Mouse (Mus musculus) T-cell, adult 2 months (primary cell): Measurements from ENCODE around the gene Gm49388.

ENCODE experiments used
- DNase-seq: peaks from one replicate; pipeline ENCODE4 v3.0.0; 2022; ENCODE audit warnings: low spot score

The Gm49388 gene

DNA sequence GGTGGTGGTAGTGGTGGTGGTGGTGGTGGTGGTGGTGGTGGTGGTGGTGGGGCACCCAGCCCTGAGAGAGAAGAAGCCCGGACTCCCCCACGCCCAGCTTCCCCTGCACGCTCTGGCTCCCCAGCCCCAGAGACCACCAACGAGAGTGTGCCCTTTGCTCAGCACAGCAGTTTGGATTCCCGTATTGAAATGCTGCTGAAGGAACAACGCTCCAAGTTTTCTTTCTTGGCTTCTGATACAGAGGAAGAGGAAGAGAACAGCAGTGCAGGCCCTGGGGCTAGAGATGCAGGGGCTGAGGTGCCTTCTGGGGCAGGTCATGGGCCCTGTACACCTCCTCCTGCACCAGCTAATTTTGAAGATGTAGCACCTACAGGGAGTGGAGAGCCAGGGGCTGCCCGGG, at the start of gene Gm49388:
TSS of gene Gm49388 (plus strand) at position 301 of the 400 bp plus-strand sequence.
- no peak for DNase-seq

DNA sequence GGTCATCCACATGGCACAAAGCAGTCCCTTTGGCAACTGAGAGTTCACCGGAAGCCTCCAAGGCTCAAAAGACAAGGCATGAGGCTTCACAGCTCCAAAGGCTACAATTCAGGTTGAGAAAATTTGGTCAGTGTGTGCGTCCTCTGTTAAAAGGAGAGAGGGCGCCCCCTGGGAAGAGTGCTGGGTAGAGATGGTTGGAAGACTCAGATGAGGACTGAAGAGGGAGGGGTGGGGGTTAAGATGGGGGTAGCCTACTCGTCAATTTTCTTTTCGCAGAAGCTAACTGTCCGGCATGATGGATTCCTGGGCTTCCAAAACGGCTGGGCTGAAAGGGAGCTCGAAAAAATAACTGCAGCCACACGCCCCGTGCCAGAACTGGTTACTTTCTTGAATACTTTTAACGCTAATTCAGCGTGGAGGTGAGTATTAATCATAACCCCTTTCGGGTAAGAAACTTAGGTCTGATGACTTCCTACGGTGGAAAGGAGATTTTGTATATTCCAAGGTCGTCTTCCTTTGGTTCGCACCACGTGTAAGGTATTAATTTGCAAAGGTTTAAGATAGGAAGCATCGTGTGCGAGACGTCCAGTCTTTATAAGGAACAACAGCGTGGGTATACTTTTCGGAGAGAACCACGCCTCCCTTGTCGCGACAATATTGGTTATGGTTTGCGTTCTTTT, 40.9 kb upstream of the Gm49388 start, which contains the start of gene Fbxl19:
TSS of gene Fbxl19 (plus strand) at position 178 of the 680 bp plus-strand sequence.
- peak; percentile 59 for DNase-seq

DNA sequence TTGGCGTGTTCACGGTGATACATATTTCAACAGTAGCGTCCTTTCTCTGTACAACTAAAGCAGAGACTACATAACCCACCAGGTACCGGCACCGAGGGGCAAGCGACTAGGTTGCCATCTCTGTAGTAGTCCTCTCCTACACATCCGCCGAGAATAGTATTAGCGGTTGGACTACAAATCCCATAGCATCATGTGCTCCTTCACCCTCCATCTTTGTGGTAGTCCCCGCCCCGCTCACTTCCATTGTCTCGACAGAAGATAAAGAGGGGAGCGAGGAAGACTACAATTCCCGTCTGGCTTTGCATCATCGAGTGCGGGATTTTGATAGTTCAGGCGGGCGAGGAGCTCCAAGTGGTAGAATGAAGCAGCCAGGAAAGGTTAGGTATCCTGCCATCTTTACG, 40.2 kb upstream of the Gm49388 start:
- peak; percentile 92 for DNase-seq

DNA sequence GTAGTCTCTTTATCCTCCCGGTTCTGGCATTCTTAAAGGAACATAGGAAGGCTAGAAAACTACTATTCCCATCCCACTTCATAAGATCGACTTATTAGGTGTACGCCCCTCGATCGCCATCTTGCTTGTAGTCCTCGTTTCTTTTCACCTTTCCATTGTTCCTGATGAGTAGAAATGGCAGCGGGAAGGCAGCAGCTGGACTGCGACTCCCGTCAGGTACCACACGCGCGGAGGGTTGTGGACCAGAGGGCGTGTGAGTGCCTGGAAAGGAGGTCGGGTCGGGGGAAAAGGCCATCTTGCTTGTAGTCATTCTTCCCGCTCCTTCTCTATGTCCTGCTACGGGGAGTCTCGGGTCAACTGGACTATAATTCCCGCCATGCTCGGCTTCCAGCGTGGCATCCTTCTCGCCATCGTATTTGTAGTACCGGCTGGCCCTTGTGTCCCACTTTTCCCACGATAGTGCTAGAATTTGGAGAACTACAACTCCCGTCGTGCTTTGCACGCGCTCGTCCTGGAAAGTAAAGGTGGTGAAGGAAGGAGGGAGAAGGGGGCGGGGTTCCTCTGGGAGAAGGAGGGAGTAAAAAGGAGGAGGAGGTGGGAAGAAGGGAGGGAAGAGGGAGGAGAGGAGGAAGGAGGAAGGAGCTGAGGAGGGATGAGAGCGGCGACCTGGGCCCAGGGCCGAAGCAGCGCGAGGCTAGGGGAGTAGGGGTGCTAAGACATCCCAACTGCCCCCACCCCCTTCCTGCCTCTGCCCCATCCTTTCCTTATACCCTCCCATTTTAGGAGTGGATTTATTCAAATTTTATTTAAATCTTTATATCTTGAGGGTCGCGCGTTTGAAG, 39.5 kb upstream of the Gm49388 start:
- peak; percentile 73 for DNase-seq

DNA sequence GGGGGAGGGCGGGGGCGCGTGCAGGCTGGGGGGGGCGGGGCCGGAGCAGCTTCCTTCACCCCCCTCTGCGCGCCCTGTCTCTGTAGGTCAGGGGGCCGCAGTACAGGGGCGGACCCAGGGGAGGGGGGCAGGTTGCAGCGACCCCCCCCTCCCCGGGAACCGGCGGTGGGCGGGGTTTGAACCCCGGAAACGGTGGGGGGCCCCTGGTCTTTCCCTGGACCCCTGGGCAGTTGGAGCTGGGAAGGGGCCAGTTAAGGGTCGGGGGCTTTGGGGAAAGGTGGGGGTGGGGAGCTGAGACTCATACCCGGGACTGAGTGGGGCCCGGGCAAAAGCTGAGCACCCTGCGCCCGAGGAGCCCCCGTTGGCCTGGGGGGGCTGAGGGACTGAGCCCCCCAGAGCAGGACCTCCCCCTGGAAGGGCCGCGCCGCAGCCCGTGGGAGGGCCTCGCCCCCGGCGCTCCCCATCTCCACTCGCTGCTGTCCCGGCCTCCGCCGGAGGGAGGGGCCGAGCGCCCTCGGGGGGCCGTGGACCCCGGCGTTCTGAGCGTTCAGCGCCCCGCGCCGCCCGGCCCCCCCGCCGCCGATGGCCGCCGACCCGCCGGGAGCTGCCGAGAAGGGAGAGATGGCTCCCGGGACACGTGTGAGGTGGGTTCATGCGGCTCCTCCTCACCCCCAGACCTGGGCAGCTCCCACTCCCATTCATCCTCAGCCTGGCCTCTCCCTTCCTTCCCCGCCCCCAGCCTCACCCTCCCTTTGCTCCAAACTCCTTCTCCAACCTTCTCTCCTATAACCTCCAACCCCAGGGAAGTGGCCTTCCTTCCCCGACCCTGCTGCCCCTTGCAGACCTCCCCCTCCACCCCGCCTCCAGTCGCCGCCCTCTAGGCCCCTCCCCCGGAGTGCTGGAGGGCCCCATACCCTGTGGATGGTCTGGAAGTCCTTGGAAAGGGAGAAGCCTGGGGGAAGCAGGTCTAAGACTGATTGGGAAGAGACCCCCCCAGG, 38.6 kb upstream of the Gm49388 start:
- no peak for DNase-seq

DNA sequence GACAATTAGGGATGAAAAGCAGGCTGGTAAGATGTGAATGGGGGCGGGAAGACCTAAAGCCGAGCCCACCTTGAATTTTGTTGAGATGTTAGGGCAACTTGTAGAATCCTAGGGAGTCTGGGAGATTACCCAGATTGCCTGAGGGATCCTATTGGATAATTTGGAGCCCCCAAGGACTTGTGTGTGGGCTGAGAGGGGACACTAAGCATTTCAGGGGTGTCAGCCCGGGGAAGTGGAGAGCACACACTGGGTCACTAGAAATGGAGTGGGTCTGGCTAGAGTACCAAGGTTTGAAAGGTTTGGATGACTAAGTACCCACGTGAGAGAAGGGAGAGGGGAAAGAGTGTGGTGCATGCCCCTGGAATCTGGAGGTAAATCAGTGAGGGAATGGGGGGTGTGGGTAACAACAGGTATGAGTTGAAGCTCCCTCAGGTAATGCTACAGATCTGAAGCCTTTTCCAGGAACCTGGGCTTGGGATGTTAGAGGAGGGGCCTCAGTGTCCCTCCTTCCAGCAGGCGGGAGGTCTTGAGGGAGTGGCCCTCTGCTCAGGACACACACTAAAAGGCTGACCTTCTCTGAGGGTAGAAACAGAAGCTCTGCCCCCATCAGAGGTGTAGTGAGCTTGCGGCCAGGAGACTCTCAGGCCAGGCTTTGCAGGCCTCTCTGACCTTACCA, 37.7 kb upstream of the Gm49388 start:
- DNase-seq, result no peak

DNA sequence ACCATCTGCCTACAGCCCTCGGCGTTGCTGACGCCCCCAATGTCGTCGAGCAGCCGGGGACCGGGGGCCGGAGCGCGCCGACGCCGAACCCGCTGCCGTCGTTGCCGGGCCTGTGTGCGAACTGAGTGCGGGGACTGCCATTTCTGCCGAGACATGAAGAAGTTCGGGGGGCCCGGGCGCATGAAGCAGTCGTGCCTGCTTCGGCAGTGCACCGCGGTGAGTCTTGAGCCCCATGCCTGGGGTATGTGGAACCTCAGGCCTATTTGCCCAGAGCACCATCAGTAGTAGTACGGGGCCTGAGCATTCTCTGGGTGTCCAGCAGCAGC, 37.2 kb upstream of the Gm49388 start:
- DNase-seq, result no peak

DNA sequence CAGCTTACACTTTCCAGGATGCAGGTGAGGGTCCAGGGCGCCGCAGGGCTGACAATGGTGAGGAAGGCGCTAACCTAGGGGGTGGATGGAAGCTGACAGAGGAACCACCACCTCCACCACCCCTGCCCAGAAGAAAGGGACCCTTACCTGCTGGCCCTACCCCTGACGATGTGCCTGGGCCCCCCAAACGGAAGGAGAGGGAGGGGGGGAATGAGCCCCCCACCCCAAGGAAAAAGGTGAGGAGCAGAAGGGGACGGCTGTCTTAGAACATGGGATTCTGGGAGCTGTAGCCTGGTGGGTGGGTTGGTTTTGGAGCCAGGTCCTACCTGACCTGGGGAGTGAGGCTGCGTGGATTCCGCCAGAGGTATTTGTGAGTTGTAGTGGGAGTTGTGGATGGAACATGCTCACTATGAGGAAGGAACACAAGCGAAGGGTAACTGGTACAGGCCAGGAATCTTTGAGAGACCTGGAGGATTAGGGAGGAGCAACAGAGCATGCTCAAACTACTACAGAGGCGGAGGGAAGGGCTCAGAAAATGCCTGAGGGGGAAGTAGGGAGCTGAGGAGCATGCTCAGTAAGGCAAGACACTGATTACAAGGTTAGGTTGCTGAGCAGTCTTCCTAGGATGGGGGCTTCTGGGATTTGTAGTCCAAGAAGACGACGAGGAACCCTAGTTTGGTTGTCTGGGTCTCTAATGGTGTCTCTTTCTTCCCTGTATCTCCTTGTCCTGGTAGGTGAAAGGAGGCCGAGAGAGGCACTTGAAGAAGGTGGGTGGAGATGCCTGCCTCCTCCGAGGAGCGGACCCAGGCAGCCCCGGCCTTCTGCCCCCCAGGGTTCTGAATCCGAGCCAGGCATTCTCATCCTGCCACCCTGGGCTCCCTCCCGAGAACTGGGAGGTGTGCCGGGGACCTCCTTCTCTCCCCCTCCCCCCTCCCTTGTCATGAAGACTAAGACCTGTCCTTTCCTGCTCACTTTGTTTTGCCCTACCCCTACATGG, 35.0 kb upstream of the Gm49388 start:
- no peak for DNase-seq

DNA sequence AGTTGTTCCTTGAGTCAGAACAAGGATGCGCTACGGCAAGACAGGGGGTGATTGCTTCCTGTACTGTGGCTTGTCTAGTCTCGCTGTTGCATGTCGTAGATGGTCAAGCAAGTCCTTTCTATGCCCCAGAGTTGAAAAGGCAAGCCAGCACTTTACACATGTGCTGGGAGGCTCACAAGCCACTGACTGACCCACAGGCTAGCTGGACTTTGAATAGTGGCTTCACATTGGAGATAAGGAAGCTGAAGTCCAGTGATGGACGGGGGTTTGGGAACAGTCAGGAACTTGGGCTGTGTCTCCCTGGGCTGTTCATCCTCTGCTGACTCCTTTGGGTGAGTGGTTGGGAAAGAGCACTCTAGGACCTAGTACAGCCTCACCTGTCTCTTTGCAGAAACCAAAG, 33.8 kb upstream of the Gm49388 start:
- DNase-seq, result no peak

DNA sequence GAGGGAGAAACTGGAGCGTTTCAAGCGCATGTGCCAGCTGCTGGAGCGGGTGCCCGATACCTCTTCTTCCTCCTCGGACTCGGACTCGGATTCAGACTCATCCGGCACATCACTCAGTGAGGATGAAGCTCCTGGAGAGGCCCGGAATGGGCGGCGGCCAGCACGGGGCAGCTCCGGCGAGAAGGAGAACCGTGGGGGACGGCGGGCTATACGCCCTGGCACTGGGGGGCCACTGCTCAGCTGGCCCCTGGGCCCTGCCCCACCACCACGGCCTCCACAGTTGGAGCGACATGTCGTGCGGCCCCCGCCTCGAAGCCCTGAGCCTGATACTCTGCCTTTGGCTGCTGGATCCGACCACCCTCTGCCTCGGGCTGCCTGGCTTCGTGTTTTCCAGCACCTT, 33.3 kb upstream of the Gm49388 start:
- DNase-seq, result no peak

DNA sequence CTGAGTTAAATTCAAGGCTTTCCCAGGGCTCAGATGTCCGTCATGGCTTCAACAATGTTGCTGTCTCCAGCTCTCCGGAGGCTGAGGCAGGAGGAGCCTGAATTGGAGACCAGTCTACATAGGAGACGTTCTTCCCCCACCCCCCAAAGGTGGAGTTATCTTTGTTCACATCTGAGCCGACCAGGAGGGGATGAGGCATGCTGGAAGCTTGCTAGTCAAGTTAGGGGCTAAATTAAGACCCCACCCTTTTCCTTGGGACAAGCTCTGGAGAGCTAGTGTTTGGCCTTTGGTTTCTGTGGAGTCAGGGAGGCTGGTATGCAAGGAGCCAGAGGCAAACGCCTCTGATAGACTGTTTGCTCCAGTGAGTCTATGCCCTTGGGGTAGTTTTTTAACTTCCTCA, 32.2 kb upstream of the Gm49388 start:
- no peak for DNase-seq

DNA sequence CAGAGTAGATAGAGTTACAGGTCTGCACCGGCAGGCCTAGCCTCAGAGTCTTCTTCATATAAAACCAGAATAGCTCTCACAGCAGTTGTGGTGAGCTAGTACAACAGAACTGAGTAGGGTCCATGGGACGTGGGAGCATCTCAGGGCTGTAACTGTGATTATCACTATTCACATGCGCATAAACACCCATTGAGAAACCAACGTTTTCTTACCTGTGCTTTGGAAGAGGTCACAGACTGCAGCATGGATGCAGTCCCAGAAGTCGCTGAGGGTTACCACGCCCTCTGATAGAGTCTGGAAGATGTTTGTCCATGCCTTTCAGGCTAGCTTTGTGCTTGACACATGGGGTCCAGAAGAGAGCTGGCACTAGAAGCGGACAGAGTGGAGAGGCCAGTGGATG, 31.7 kb upstream of the Gm49388 start:
- DNase-seq, result no peak

DNA sequence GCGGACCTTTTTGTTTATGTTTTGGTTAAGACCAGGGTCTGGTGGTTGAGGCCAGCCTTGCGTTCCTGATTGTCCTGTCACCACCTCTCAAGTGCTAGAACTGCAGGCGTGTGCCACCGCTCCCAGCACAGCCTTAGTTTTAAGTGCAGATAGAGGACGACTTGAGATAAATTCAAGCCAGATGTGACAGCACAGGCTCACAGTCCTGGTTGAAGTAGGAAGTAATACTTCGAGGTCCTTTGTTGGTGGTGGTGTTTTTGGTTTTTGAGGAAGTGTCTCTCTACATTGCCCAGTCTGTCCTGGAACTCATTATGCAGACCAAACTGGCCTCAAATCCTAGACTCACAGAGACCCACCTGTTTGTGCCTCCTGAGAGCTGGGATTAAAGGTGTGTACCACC, 25.7 kb upstream of the Gm49388 start:
- DNase-seq, result no peak

DNA sequence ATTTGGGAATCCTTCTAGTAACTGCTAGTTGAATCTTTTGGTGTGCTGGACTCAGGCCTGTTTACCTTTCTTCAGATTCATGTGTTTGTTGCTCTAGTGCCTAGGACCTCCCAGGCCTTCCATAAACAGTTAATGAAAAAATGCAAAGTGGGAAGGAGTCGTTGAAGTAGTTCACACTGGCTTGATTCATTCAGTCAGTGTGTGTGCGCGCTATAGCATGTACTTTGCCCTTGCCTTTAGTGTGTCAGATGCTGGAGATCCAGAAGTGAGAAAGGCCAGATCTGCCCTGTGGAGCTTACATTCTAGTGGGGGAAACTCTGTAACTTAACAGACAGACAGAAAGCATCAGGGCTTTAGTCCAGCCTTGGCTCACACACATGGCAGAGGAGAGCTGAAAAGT, 24.9 kb upstream of the Gm49388 start:
- DNase-seq, result no peak

DNA sequence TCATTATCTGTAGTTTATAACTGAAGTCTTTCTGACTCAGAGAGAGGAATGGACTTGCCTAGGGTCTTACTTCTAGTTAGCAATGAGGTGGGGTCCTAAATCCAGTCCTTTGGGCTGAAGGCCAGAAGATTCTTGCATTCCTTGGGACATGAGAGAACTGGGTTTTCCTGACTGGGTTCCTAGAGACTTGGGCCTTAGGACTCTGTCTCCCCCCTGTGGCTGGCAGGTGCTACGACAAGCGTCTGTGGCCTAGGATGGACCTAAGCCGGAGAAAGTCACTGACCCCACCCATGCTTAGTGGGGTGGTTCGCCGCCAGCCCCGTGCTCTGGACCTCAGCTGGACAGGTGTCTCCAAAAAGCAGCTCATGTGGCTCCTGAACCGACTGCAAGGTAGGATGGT, 24.4 kb upstream of the Gm49388 start:
- DNase-seq, result peak; percentile 42

DNA sequence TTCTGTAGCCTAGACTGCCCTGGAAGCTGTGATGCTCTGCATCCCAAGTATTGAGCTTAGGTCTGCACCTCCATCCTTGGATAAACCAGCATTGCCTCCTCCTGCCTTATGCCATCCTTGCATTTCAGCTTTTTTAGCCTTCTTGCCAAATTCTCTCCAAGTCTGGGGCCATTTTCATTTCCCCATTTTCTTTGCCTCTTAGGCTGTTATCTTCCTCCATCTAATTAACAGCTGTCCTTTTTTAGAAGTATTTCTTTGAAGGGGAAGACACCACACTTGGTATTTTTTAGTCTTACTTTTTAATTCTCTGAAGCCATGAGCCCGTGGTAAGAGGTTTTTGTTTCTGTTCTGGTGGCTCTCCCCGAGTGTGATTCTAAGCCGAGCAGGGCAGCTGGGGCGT, 21.8 kb upstream of the Gm49388 start:
- no peak for DNase-seq

DNA sequence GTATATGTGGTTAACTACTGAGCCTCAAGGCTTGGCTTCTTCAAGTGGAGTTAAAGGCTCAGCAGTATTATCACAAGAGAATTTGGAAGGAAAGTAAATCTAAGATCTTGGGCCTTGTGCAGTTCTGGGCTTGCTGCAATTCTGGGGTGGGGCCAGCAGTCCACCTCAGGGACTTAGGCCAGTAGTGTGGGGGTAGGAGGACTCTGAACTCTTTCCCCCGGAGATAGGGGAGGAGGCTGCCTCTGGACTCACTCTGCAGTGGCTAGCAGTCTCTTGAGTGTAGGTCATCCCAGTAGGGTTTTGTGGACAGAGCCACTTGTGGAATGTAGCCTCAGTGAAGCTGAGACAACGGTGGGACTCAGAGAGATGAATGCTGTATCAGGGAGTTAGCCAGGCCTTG, 19.7 kb upstream of the Gm49388 start:
- DNase-seq, result no peak

DNA sequence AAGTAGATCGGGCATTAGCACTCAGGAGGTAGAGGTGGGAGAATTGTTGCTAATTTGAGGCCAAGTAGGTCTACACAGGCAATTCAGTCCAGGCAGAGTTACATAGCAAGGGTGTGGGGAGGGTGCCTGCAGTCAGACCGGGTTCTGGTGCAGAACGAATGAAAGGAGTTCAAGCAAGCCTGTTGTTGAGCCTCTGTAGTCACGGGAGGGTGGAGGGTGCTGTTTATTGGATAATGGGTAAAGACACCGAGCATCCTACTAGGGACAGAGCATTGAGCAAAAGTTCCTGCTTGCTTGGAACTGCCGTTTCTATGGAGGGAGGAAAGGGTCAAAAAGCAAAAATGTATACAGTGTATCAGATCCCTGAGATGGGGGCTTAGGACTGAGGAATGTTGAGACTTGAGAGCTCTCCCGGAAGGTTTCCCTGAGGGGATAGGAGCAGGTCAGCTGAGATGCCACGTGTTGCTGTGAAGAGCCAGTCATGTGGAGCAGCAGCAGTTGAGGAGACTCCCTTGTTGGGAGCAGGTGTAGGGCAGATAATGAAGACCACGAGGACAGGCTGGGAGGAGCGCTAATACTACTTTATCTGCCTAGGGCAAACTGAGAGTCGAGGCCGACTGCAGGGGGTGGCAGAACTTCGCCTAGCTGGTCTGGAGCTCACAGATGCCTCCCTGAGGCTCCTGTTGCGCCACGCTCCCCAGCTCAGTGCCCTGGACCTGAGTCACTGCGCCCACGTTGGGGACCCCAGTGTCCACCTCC, 18.4 kb upstream of the Gm49388 start:
- no peak for DNase-seq

DNA sequence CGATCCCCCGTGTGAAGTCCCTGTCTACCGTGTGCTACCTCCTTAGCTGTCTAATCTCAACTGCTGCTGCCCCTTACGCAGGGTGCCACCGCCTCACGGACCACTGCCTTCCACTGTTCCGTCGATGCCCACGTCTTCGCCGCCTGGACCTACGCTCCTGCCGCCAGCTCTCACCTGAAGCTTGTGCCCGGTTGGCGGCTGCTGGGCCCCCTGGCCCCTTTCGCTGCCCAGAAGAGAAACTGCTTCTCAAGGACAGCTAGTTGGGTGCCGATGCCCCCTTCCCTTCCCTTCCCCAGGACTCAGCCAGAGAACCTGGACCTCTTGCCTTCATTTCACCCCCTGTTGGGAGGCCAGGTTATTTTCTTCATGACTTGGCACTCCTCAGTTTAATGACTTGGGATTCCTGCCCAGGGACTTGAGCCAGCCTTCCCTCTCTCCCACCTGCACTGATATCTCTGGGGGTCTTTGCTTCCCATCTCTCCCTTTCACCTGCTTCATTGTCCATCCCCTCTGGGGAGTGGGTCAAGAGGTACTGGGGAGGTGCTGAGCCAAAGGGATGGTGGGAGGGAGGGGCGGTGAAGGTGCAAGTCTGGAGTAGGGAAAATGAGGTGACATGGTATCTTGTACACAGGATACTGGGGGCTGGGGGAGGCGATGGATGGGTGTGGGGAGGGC, 17.6 kb upstream of the Gm49388 start:
- no peak for DNase-seq
